Mouse (Mus musculus): Measurements from ENCODE around the gene Fgd3. TPM values are rescaled to one million over a fixed set of nuclear protein-coding genes. Genes with fewer than 3 reads are reported as not detected.

Fgd3 gene
- polyA plus RNA-seq, 1 experiment: 0.37 TPM

GRCm38 (mm10) chr13:49238737-49239136, 81.4 kb downstream of the Fgd3 start:
- TF ChIP-seq POLR2A (IDR thresholded peaks at IDR 0.05; ENCODE audit: insufficient read depth, low read length) (no peak), EP300 (IDR thresholded peaks at IDR 0.05; ENCODE audit: insufficient read depth, low read depth, low read length) (no peak), CTCF (IDR thresholded peaks at IDR 0.05; ENCODE audit: low read depth, low read length) (no peak)
- H3K4me3 ChIP-seq (ENCODE audit: low read depth, low read length): no peak overlapping the region
- H3K4me1 ChIP-seq (ENCODE audit: control insufficient read depth, insufficient read depth, low read length): no peaks in the 10 kb centered on the region
- H3K9me3 ChIP-seq (replicated peaks; ENCODE audit: control insufficient read depth, insufficient read depth, low read length, poor library complexity, severe bottlenecking): no peaks in the 10 kb centered on the region
- no peak overlapping the region for H3K27ac ChIP-seq (ENCODE audit: insufficient read depth, low read length)
- H3K36me3 ChIP-seq (ENCODE audit: control insufficient read depth, insufficient read depth, low read length, poor library complexity, severe bottlenecking): no peaks in the 10 kb centered on the region
- H3K27me3 ChIP-seq (ENCODE audit: control insufficient read depth, insufficient read depth, low read length, poor library complexity, severe bottlenecking): no peaks in the 10 kb centered on the region
- no peak overlapping the region for H3K9ac ChIP-seq (ENCODE audit: low read depth, poor library complexity, severe bottlenecking)

- Histone ChIP-seq H3K36me3 (ENCODE audit: control insufficient read depth, insufficient read depth, low read length, poor library complexity, severe bottlenecking) (no peaks in the 10 kb centered on the region), H3K27ac (ENCODE audit: insufficient read depth, low read length) (no peak overlapping the region), H3K4me1 (ENCODE audit: control insufficient read depth, insufficient read depth, low read length) (no peaks in the 10 kb centered on the region), H3K9me3 (replicated peaks; ENCODE audit: control insufficient read depth, insufficient read depth, low read length, poor library complexity, severe bottlenecking) (no peaks in the 10 kb centered on the region), H3K9ac (ENCODE audit: low read depth, poor library complexity, severe bottlenecking) (no peak overlapping the region), H3K27me3 (ENCODE audit: control insufficient read depth, insufficient read depth, low read length, poor library complexity, severe bottlenecking) (no peaks in the 10 kb centered on the region), H3K4me3 (ENCODE audit: low read depth, low read length) (no peak overlapping the region)
- no peak for TF ChIP-seq CTCF (IDR thresholded peaks at IDR 0.05; ENCODE audit: low read depth, low read length)
- no peak for TF ChIP-seq EP300 (IDR thresholded peaks at IDR 0.05; ENCODE audit: insufficient read depth, low read depth, low read length)
- no peak for TF ChIP-seq POLR2A (IDR thresholded peaks at IDR 0.05; ENCODE audit: insufficient read depth, low read length)
Observed at GRCm38 (mm10) chr13:49237617-49238016, 82.5 kb downstream of the Fgd3 start.

GRCm38 (mm10) chr13:49234711-49235110, 85.4 kb downstream of the Fgd3 start:
- Histone ChIP-seq H3K9me3 (replicated peaks; ENCODE audit: control insufficient read depth, insufficient read depth, low read length, poor library complexity, severe bottlenecking) (no peaks in the 10 kb centered on the region), H3K4me3 (ENCODE audit: low read depth, low read length) (no peak overlapping the region), H3K27me3 (ENCODE audit: control insufficient read depth, insufficient read depth, low read length, poor library complexity, severe bottlenecking) (no peaks in the 10 kb centered on the region), H3K36me3 (ENCODE audit: control insufficient read depth, insufficient read depth, low read length, poor library complexity, severe bottlenecking) (no peaks in the 10 kb centered on the region), H3K27ac (ENCODE audit: insufficient read depth, low read length) (no peak overlapping the region), H3K9ac (ENCODE audit: low read depth, poor library complexity, severe bottlenecking) (no peak overlapping the region), H3K4me1 (ENCODE audit: control insufficient read depth, insufficient read depth, low read length) (no peaks in the 10 kb centered on the region)
- TF ChIP-seq EP300 (IDR thresholded peaks at IDR 0.05; ENCODE audit: insufficient read depth, low read depth, low read length) (no peak), CTCF (IDR thresholded peaks at IDR 0.05; ENCODE audit: low read depth, low read length) (peak; percentile 38)

GRCm38 (mm10) chr13:49233792-49234572, 86.1 kb downstream of the Fgd3 start:
- Histone ChIP-seq H3K27me3 (ENCODE audit: control insufficient read depth, insufficient read depth, low read length, poor library complexity, severe bottlenecking) (no peaks in the 10 kb centered on the region), H3K36me3 (ENCODE audit: control insufficient read depth, insufficient read depth, low read length, poor library complexity, severe bottlenecking) (no peaks in the 10 kb centered on the region), H3K4me1 (ENCODE audit: control insufficient read depth, insufficient read depth, low read length) (no peaks in the 10 kb centered on the region), H3K9me3 (replicated peaks; ENCODE audit: control insufficient read depth, insufficient read depth, low read length, poor library complexity, severe bottlenecking) (no peaks in the 10 kb centered on the region), H3K27ac (ENCODE audit: insufficient read depth, low read length) (no peak overlapping the region), H3K4me3 (ENCODE audit: low read depth, low read length) (no peak overlapping the region), H3K9ac (ENCODE audit: low read depth, poor library complexity, severe bottlenecking) (no peak overlapping the region)
- no peak for TF ChIP-seq EP300 (IDR thresholded peaks at IDR 0.05; ENCODE audit: insufficient read depth, low read depth, low read length)
- TF ChIP-seq POLR2A (IDR thresholded peaks at IDR 0.05; ENCODE audit: insufficient read depth, low read length): no peak
- TF ChIP-seq CTCF (IDR thresholded peaks at IDR 0.05; ENCODE audit: low read depth, low read length): no peak

- H3K4me1 ChIP-seq (ENCODE audit: control insufficient read depth, insufficient read depth, low read length): peaks cover 3% of the 10 kb centered on the region
- TF ChIP-seq CTCF (IDR thresholded peaks at IDR 0.05; ENCODE audit: low read depth, low read length): no peak
- TF ChIP-seq EP300 (IDR thresholded peaks at IDR 0.05; ENCODE audit: insufficient read depth, low read depth, low read length): 0 out of 2 replicates have a peak, but pooled peaks have one; percentile 62
- no peak for TF ChIP-seq POLR2A (IDR thresholded peaks at IDR 0.05; ENCODE audit: insufficient read depth, low read length)
- no peaks in the 10 kb centered on the region for H3K9me3 ChIP-seq (replicated peaks; ENCODE audit: control insufficient read depth, insufficient read depth, low read length, poor library complexity, severe bottlenecking)
Observed at GRCm38 (mm10) chr13:49225633-49226032, 94.5 kb downstream of the Fgd3 start.

GRCm38 (mm10) chr13:49225159-49225558, 95.0 kb downstream of the Fgd3 start:
- H3K4me1 ChIP-seq (ENCODE audit: control insufficient read depth, insufficient read depth, low read length): peaks cover 3% of the 10 kb centered on the region
- TF ChIP-seq EP300 (IDR thresholded peaks at IDR 0.05; ENCODE audit: insufficient read depth, low read depth, low read length) (no peak), POLR2A (IDR thresholded peaks at IDR 0.05; ENCODE audit: insufficient read depth, low read length) (no peak), CTCF (IDR thresholded peaks at IDR 0.05; ENCODE audit: low read depth, low read length) (no peak)
- H3K9ac ChIP-seq (ENCODE audit: low read depth, poor library complexity, severe bottlenecking): no peak overlapping the region
- no peak overlapping the region for H3K27ac ChIP-seq (ENCODE audit: insufficient read depth, low read length)
- H3K9me3 ChIP-seq (replicated peaks; ENCODE audit: control insufficient read depth, insufficient read depth, low read length, poor library complexity, severe bottlenecking): no peaks in the 10 kb centered on the region
- H3K4me3 ChIP-seq (ENCODE audit: low read depth, low read length): no peak overlapping the region
- H3K36me3 ChIP-seq (ENCODE audit: control insufficient read depth, insufficient read depth, low read length, poor library complexity, severe bottlenecking): no peaks in the 10 kb centered on the region
- peaks cover 10% of the 10 kb centered on the region; the same call in 1 of the 2 replicates for H3K27me3 ChIP-seq (ENCODE audit: control insufficient read depth, insufficient read depth, low read length, poor library complexity, severe bottlenecking)

More at GRCm38 (mm10) chr13:49225633-49226032, 94.5 kb downstream of the Fgd3 start:
- Histone ChIP-seq H3K9ac (ENCODE audit: low read depth, poor library complexity, severe bottlenecking) (no peak overlapping the region), H3K27ac (ENCODE audit: insufficient read depth, low read length) (no peak overlapping the region), H3K27me3 (ENCODE audit: control insufficient read depth, insufficient read depth, low read length, poor library complexity, severe bottlenecking) (peaks cover 10% of the 10 kb centered on the region; the same call in 1 of the 2 replicates), H3K4me3 (ENCODE audit: low read depth, low read length) (no peak overlapping the region), H3K36me3 (ENCODE audit: control insufficient read depth, insufficient read depth, low read length, poor library complexity, severe bottlenecking) (no peaks in the 10 kb centered on the region)
